Mouse (Mus musculus): ENCODE results near the gene Vps39. TPM values are rescaled to one million over a fixed set of nuclear protein-coding genes. Genes with fewer than 3 reads are reported as not detected.

The Vps39 gene
- 26.8 and 30.9 TPM in 2 replicates for polyA plus RNA-seq (2014; fragmentation: Nextera tagmentation; extraction: Ambion mirVana)

- Histone ChIP-seq H3K9me3 (replicated peaks; ENCODE audit: control insufficient read depth, low read length) (no peaks in the 10 kb centered on the region), H3K4me2 (ENCODE audit: low read depth, low read length) (peak within 1 kb of the TSS; percentile 72), H3K4me1 (ENCODE audit: control insufficient read depth, insufficient read depth, low read length) (no peaks in the 10 kb centered on the region), H3K27me3 (ENCODE audit: control insufficient read depth, insufficient read depth, low read length) (no peaks in the 10 kb centered on the region), H3K27ac (replicated peaks; ENCODE audit: low read depth, low read length) (peak within 1 kb of the TSS; percentile 47; the same call in 1 of the 2 replicates), H3K36me3 (replicated peaks; ENCODE audit: control insufficient read depth, insufficient read depth, low read depth, low read length) (no peaks in the 10 kb centered on the region; the same call in 1 of the 2 replicates), H3K4me3 (ENCODE audit: low read depth, low read length) (peak within 1 kb of the TSS; percentile 90), H3K9ac (replicated peaks; ENCODE audit: low read length) (peak within 1 kb of the TSS; percentile 83)
- DNase-seq (ENCODE audit: low spot score) (peak; percentile 93), ATAC-seq (replicated peaks; ENCODE audit: insufficient number of reproducible peaks, low FRiP score, low TSS enrichment, low read depth) (peak; percentile 94)
- WGBS, result 10% methylated on average over 44 of the region's 44 CpGs
These were observed at the start of gene Vps39 for GRCm38 (mm10) chr2:120352682-120353646. Gene Vps39 (minus strand): TSS chr2:120353137.

DNA sequence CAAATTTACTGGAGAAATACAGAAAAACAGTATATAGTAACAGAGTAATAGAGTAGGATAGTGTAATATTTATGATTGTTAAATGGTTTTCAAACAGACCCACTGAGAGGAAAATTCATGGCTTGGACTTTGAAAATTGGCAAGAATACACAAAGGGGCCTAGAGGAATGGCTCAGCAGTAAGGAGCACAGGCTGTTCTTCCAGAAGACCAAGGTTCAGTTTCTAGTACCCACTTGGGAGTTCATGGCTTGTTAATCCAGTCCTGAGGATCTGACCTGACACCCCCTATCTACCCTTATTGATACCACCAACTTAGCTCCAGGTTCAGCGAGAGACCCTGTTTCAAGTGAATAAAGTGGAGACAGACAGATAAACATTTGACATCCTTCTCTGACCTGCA, 45.0 kb upstream of the Vps39 start:
- no peaks in the 10 kb centered on the region; the same call in 1 of the 2 replicates for H3K4me1 ChIP-seq (ENCODE audit: control insufficient read depth, insufficient read depth, low read length)
- H3K9ac ChIP-seq (replicated peaks; ENCODE audit: low read length), result no peak overlapping the region
- no peaks in the 10 kb centered on the region for H3K9me3 ChIP-seq (replicated peaks; ENCODE audit: control insufficient read depth, low read length)
- H3K4me3 ChIP-seq (ENCODE audit: low read depth, low read length), result no peak overlapping the region
- H3K27ac ChIP-seq (replicated peaks; ENCODE audit: low read depth, low read length), result no peak overlapping the region
- WGBS, result 89% methylated on average over 1 of the region's 1 CpGs
- H3K27me3 ChIP-seq (ENCODE audit: control insufficient read depth, insufficient read depth, low read length), result no peaks in the 10 kb centered on the region
- no peaks in the 10 kb centered on the region; the same call in none of the 2 replicates for H3K36me3 ChIP-seq (replicated peaks; ENCODE audit: control insufficient read depth, insufficient read depth, low read depth, low read length)
- H3K4me2 ChIP-seq (ENCODE audit: low read depth, low read length), result no peak overlapping the region
- ATAC-seq (replicated peaks; ENCODE audit: insufficient number of reproducible peaks, low FRiP score, low TSS enrichment, low read depth) (no peak), DNase-seq (ENCODE audit: low spot score) (no peak)

- H3K4me1 ChIP-seq (ENCODE audit: control insufficient read depth, insufficient read depth, low read length), result no peaks in the 10 kb centered on the region
- H3K27ac ChIP-seq (replicated peaks; ENCODE audit: low read depth, low read length), result no peak overlapping the region
- H3K9me3 ChIP-seq (replicated peaks; ENCODE audit: control insufficient read depth, low read length), result no peaks in the 10 kb centered on the region
- no peaks in the 10 kb centered on the region for H3K27me3 ChIP-seq (ENCODE audit: control insufficient read depth, insufficient read depth, low read length)
- H3K36me3 ChIP-seq (replicated peaks; ENCODE audit: control insufficient read depth, insufficient read depth, low read depth, low read length), result no peaks in the 10 kb centered on the region; the same call in 1 of the 2 replicates
- DNase-seq (ENCODE audit: low spot score) (no peak), ATAC-seq (replicated peaks; ENCODE audit: insufficient number of reproducible peaks, low FRiP score, low TSS enrichment, low read depth) (no peak)
- H3K4me2 ChIP-seq (ENCODE audit: low read depth, low read length), result no peak overlapping the region
- H3K4me3 ChIP-seq (ENCODE audit: low read depth, low read length), result no peak overlapping the region
- H3K9ac ChIP-seq (replicated peaks; ENCODE audit: low read length), result no peak overlapping the region
These were observed 39.5 kb upstream of the Vps39 start for GRCm38 (mm10) chr2:120392406-120392805.

DNA sequence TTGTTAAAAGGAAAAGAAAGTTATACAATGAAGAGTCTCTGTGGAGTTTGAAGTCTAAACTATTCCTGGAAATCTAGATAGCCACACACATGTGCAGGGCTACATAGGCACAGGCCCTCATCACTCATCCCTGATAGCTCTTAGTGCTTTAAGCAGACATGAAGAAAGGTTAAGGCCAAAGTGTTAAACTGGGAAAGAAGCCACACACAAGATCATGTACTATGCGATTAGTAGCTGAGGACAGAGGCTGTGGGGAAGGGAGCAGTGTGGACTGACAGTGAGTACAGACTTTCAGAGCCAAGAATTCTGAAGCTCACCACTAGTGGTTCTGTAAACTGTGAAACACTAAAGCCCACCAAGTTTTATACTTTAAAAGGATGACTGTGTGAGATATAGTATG, 38.0 kb upstream of the Vps39 start:
- Histone ChIP-seq H3K36me3 (replicated peaks; ENCODE audit: control insufficient read depth, insufficient read depth, low read depth, low read length) (no peaks in the 10 kb centered on the region; the same call in 1 of the 2 replicates), H3K4me2 (ENCODE audit: low read depth, low read length) (no peak overlapping the region), H3K4me1 (ENCODE audit: control insufficient read depth, insufficient read depth, low read length) (no peaks in the 10 kb centered on the region), H3K27ac (replicated peaks; ENCODE audit: low read depth, low read length) (no peak overlapping the region), H3K27me3 (ENCODE audit: control insufficient read depth, insufficient read depth, low read length) (no peaks in the 10 kb centered on the region), H3K9ac (replicated peaks; ENCODE audit: low read length) (no peak overlapping the region), H3K4me3 (ENCODE audit: low read depth, low read length) (no peak overlapping the region), H3K9me3 (replicated peaks; ENCODE audit: control insufficient read depth, low read length) (no peaks in the 10 kb centered on the region)
- DNase-seq (ENCODE audit: low spot score) (no peak), ATAC-seq (replicated peaks; ENCODE audit: insufficient number of reproducible peaks, low FRiP score, low TSS enrichment, low read depth) (no peak)
- 100% methylated on average over 1 of the region's 1 CpGs for WGBS

GRCm38 (mm10) chr2:120389376-120389775, 36.4 kb upstream of the Vps39 start:
- Histone ChIP-seq H3K27me3 (ENCODE audit: control insufficient read depth, insufficient read depth, low read length) (no peaks in the 10 kb centered on the region), H3K9me3 (replicated peaks; ENCODE audit: control insufficient read depth, low read length) (no peaks in the 10 kb centered on the region), H3K36me3 (replicated peaks; ENCODE audit: control insufficient read depth, insufficient read depth, low read depth, low read length) (no peaks in the 10 kb centered on the region; the same call in 1 of the 2 replicates), H3K27ac (replicated peaks; ENCODE audit: low read depth, low read length) (no peak overlapping the region), H3K4me2 (ENCODE audit: low read depth, low read length) (no peak overlapping the region), H3K4me3 (ENCODE audit: low read depth, low read length) (no peak overlapping the region), H3K9ac (replicated peaks; ENCODE audit: low read length) (no peak overlapping the region), H3K4me1 (ENCODE audit: control insufficient read depth, insufficient read depth, low read length) (no peaks in the 10 kb centered on the region)
- ATAC-seq (replicated peaks; ENCODE audit: insufficient number of reproducible peaks, low FRiP score, low TSS enrichment, low read depth) (no peak), DNase-seq (ENCODE audit: low spot score) (no peak)
- WGBS, result 85% methylated on average over 3 of the region's 3 CpGs

DNA sequence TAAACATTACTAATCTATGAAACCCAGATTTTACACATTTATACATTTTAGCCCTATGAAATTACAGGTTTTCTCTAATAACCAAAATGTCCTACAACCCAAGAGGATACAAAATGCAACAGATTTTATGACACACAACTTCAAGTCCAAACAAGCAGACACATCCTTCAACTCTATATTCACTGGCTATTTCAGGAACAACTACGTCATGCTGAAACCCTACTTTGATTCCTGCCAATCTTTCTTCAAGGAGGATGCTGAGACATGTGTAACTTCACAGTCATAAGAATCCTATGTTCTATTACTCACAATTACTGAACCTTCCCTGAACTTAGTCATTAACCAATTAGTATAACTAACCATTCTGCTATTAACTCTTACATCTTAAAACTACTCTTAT, 34.4 kb upstream of the Vps39 start:
- DNase-seq (ENCODE audit: low spot score) (no peak), ATAC-seq (replicated peaks; ENCODE audit: insufficient number of reproducible peaks, low FRiP score, low TSS enrichment, low read depth) (no peak)
- Histone ChIP-seq H3K4me2 (ENCODE audit: low read depth, low read length) (no peak overlapping the region), H3K36me3 (replicated peaks; ENCODE audit: control insufficient read depth, insufficient read depth, low read depth, low read length) (peaks cover 3% of the 10 kb centered on the region), H3K9ac (replicated peaks; ENCODE audit: low read length) (no peak overlapping the region), H3K4me1 (ENCODE audit: control insufficient read depth, insufficient read depth, low read length) (no peaks in the 10 kb centered on the region), H3K9me3 (replicated peaks; ENCODE audit: control insufficient read depth, low read length) (no peaks in the 10 kb centered on the region), H3K4me3 (ENCODE audit: low read depth, low read length) (no peak overlapping the region), H3K27me3 (ENCODE audit: control insufficient read depth, insufficient read depth, low read length) (no peaks in the 10 kb centered on the region), H3K27ac (replicated peaks; ENCODE audit: low read depth, low read length) (no peak overlapping the region)
- 100% methylated on average over 1 of the region's 1 CpGs for WGBS

DNA sequence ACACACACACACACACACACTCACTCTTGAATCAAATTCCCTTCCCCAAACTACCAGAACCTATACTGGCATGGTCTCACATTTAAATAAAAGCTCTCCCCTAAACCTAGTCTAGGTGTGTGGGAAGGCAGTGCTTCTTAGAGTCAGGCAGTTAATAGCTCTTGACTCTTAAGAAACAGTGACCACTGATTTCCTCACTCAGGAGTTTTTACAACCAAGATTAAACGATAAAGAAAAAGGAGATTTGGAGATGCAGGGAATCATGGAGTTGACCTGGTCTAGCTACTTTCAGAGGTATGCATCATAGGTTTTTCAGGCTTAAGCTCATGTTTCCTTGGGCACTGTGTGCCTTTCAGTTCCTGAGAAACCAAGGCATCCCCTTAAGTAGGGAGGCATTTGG, 33.3 kb upstream of the Vps39 start:
- Histone ChIP-seq H3K9me3 (replicated peaks; ENCODE audit: control insufficient read depth, low read length) (no peaks in the 10 kb centered on the region), H3K27ac (replicated peaks; ENCODE audit: low read depth, low read length) (no peak overlapping the region), H3K4me3 (ENCODE audit: low read depth, low read length) (no peak overlapping the region), H3K36me3 (replicated peaks; ENCODE audit: control insufficient read depth, insufficient read depth, low read depth, low read length) (peaks cover 3% of the 10 kb centered on the region), H3K4me1 (ENCODE audit: control insufficient read depth, insufficient read depth, low read length) (no peaks in the 10 kb centered on the region), H3K9ac (replicated peaks; ENCODE audit: low read length) (no peak overlapping the region), H3K27me3 (ENCODE audit: control insufficient read depth, insufficient read depth, low read length) (no peaks in the 10 kb centered on the region), H3K4me2 (ENCODE audit: low read depth, low read length) (no peak overlapping the region)
- 97% methylated on average over 1 of the region's 1 CpGs for WGBS
- ATAC-seq (replicated peaks; ENCODE audit: insufficient number of reproducible peaks, low FRiP score, low TSS enrichment, low read depth), result no peak
- no peak for DNase-seq (ENCODE audit: low spot score)

DNA sequence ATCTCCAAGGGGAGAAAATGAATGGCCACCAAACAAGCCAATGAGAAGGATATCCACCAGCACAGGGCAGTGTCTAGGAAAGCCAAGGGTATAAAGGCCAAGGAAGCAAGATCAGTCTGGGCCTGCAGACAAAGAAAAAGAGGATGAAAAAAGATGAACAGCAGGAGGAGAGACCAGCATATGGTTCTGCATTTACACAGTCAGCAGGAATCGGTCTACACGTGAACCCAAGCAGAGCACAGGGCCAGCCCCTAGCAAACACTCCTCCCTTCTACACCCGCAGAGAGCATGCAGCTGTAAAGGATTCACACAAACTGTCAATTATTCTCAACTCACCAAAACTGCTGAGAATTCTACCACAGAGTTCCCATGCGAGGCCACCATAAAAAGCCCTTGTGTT, 20.9 kb upstream of the Vps39 start:
- Histone ChIP-seq H3K9me3 (replicated peaks; ENCODE audit: control insufficient read depth, low read length) (no peaks in the 10 kb centered on the region), H3K4me2 (ENCODE audit: low read depth, low read length) (no peak overlapping the region), H3K27me3 (ENCODE audit: control insufficient read depth, insufficient read depth, low read length) (no peaks in the 10 kb centered on the region), H3K4me3 (ENCODE audit: low read depth, low read length) (no peak overlapping the region), H3K27ac (replicated peaks; ENCODE audit: low read depth, low read length) (no peak overlapping the region), H3K9ac (replicated peaks; ENCODE audit: low read length) (no peak overlapping the region), H3K4me1 (ENCODE audit: control insufficient read depth, insufficient read depth, low read length) (no peaks in the 10 kb centered on the region), H3K36me3 (replicated peaks; ENCODE audit: control insufficient read depth, insufficient read depth, low read depth, low read length) (peaks cover 3% of the 10 kb centered on the region)
- no peak for DNase-seq (ENCODE audit: low spot score)
- no peak for ATAC-seq (replicated peaks; ENCODE audit: insufficient number of reproducible peaks, low FRiP score, low TSS enrichment, low read depth)
- 79% methylated on average over 4 of the region's 4 CpGs for WGBS

Data from embryonic facial prominence, embryonic 11.5 days (tissue).